Mouse (Mus musculus) MEL (cell line): ENCODE data around the gene Tmem107. TPM values are rescaled to one million over a fixed set of nuclear protein-coding genes. Genes with fewer than 3 reads are reported as not detected.

Experiments
- DNase-seq: peaks from one replicate; pipeline ENCODE4 v3.0.0; 2011; ENCODE audit warnings: low read depth, low spot score
- H3K27ac ChIP-seq: 2 replicates; pipeline ENCODE4 v1.5.1; 2012; ENCODE audit warnings: low read depth, mild to moderate bottlenecking, control low read depth, low read length, moderate library complexity; ENCODE audit not compliant: control insufficient read depth
- H3K27me3 ChIP-seq, 2 experiments: fragments of 150-350 bp in 1 of 2; sonication (generic) in 1 of 2; 2 replicates each; pipeline ENCODE4 v1.6.1; 2012; ENCODE audit warnings: low read length in 2 of 2, mild to moderate bottlenecking in 2 of 2, improper control_type of control experiment in 1 of 2, moderate library complexity in 1 of 2; ENCODE audit not compliant: insufficient read depth in 2 of 2, control insufficient read depth in 1 of 2
- H3K36me3 ChIP-seq, 2 experiments: 2 replicates each; pipeline ENCODE4 v1.6.1; 2012 to 2014; ENCODE audit warnings: low read length in 2 of 2, improper control_type of control experiment in 1 of 2, inconsistent platforms in 1 of 2, mild to moderate bottlenecking in 1 of 2; ENCODE audit not compliant: insufficient read depth in 2 of 2, control insufficient read depth in 1 of 2
- H3K4me1 ChIP-seq, 2 experiments: fragments of 150-350 bp in 1 of 2; sonication (generic) in 1 of 2; 2 replicates each; pipeline ENCODE4 v1.6.1; 2012; ENCODE audit warnings: low read length in 2 of 2, improper control_type of control experiment in 1 of 2, mild to moderate bottlenecking in 1 of 2; ENCODE audit not compliant: insufficient read depth in 2 of 2, control insufficient read depth in 1 of 2
- H3K4me3 ChIP-seq, 2 experiments: fragments of 150-350 bp in 1 of 2; sonication (generic) in 1 of 2; 2 replicates each; pipeline ENCODE4 v1.5.1; 2012; ENCODE audit warnings: low read depth in 2 of 2, low read length in 2 of 2, mild to moderate bottlenecking in 2 of 2, moderate library complexity in 2 of 2, control low read depth in 1 of 2, improper control_type of control experiment in 1 of 2; ENCODE audit not compliant: control insufficient read depth in 1 of 2, insufficient read depth in 1 of 2
- H3K79me2 ChIP-seq: 2 replicates; pipeline ENCODE4 v1.6.1; 2012; ENCODE audit warnings: mild to moderate bottlenecking, low read length, moderate library complexity; ENCODE audit not compliant: control insufficient read depth, poor library complexity, insufficient read depth
- H3K9ac ChIP-seq: 2 replicates; pipeline ENCODE4 v1.6.1; 2012; ENCODE audit warnings: low read depth, mild to moderate bottlenecking, control low read depth, low read length, moderate library complexity; ENCODE audit not compliant: control insufficient read depth, poor library complexity, severe bottlenecking
- H3K9me3 ChIP-seq: fragments of 150-350 bp; sonication (generic); replicated peaks from 2 replicates; pipeline ENCODE4 v1.6.1; 2012; ENCODE audit warnings: mild to moderate bottlenecking, low read length, improper control_type of control experiment, moderate library complexity; ENCODE audit not compliant: insufficient read depth
- CHD1 ChIP-seq: IDR thresholded peaks from 2 replicates; pipeline ENCODE4 v1.6.1; 2012; ENCODE audit warnings: low read depth, mild to moderate bottlenecking, inconsistent platforms, low read length, improper control_type of control experiment
- CHD2 ChIP-seq: IDR thresholded peaks from 2 replicates; pipeline ENCODE4 v1.6.1; 2011; ENCODE audit warnings: low read length, improper control_type of control experiment
- CTCF ChIP-seq, 3 experiments: IDR thresholded peaks in 2 of 3; conservative IDR thresholded peaks in 1 of 3; 2 replicates each; pipeline ENCODE4 v1.5.1; 2011 to 2012; ENCODE audit warnings: low read length in 3 of 3, low read depth in 2 of 3, mild to moderate bottlenecking in 2 of 3, improper control_type of control experiment in 1 of 3, inconsistent platforms in 1 of 3, mixed read lengths in 1 of 3, moderate library complexity in 1 of 3; ENCODE audit not compliant: control insufficient read depth in 1 of 3, insufficient read depth in 1 of 3, poor library complexity in 1 of 3, severe bottlenecking in 1 of 3
- E2F4 ChIP-seq: IDR thresholded peaks from 2 replicates; pipeline ENCODE4 v1.6.1; 2011; ENCODE audit warnings: low read depth, low read length, improper control_type of control experiment, borderline replicate concordance
- EP300 ChIP-seq, 2 experiments: IDR thresholded peaks; 2 replicates each; pipeline ENCODE4 v1.6.1; 2011; ENCODE audit warnings: improper control_type of control experiment in 2 of 2, low read length in 2 of 2, low read depth in 1 of 2, mild to moderate bottlenecking in 1 of 2
- ETS1 ChIP-seq: IDR thresholded peaks from 2 replicates; pipeline ENCODE4 v1.6.1; 2012; ENCODE audit warnings: low read depth, mild to moderate bottlenecking, inconsistent platforms, low read length, improper control_type of control experiment, moderate library complexity
- GABPA ChIP-seq: IDR thresholded peaks from 2 replicates; pipeline ENCODE4 v1.6.1; 2012; ENCODE audit warnings: low read depth, mild to moderate bottlenecking, inconsistent platforms, low read length, improper control_type of control experiment, moderate library complexity
- GATA1 ChIP-seq: IDR thresholded peaks from 2 replicates; pipeline ENCODE4 v1.6.1; 2011; ENCODE audit warnings: low read depth, low read length, improper control_type of control experiment
- HCFC1 ChIP-seq: IDR thresholded peaks from 2 replicates; pipeline ENCODE4 v1.6.1; 2012; ENCODE audit warnings: low read depth, mild to moderate bottlenecking, inconsistent platforms, low read length, improper control_type of control experiment, moderate library complexity
- MXI1 ChIP-seq: IDR thresholded peaks from 2 replicates; pipeline ENCODE4 v1.6.1; 2011; ENCODE audit warnings: mild to moderate bottlenecking, low read depth, low read length, improper control_type of control experiment
- MYC ChIP-seq: IDR thresholded peaks from 2 replicates; pipeline ENCODE4 v1.6.1; 2011; ENCODE audit warnings: low read depth, mild to moderate bottlenecking, low read length, improper control_type of control experiment, moderate library complexity
- NELFE ChIP-seq: IDR thresholded peaks from 2 replicates; pipeline ENCODE4 v1.6.1; 2011; ENCODE audit warnings: low read depth, low read length, improper control_type of control experiment
- NRF1 ChIP-seq: IDR thresholded peaks from 2 replicates; pipeline ENCODE4 v1.6.1; 2014; ENCODE audit warnings: low read depth, mild to moderate bottlenecking, inconsistent platforms, low read length, improper control_type of control experiment, moderate library complexity; ENCODE audit not compliant: poor library complexity, insufficient read depth, severe bottlenecking
- POLR2A ChIP-seq, 2 experiments: IDR thresholded peaks; 2 replicates each; pipeline ENCODE4 v1.6.1; 2011 to 2012; ENCODE audit warnings: low read length in 2 of 2, mild to moderate bottlenecking in 2 of 2, control low read depth in 1 of 2, improper control_type of control experiment in 1 of 2, low read depth in 1 of 2, moderate library complexity in 1 of 2; ENCODE audit not compliant: control insufficient read depth in 1 of 2, insufficient read depth in 1 of 2, poor library complexity in 1 of 2
- POLR2AphosphoS2 ChIP-seq: IDR thresholded peaks from 2 replicates; pipeline ENCODE4 v1.6.1; 2011; ENCODE audit warnings: low read length, improper control_type of control experiment
- POLR2AphosphoS5 ChIP-seq: IDR thresholded peaks from 2 replicates; pipeline ENCODE4 v1.6.1; 2012; ENCODE audit warnings: low read depth, borderline replicate concordance, mild to moderate bottlenecking, inconsistent platforms, low read length, moderate library complexity, mixed read lengths
- TAL1 ChIP-seq: IDR thresholded peaks from 2 replicates; pipeline ENCODE4 v1.6.1; 2012; ENCODE audit warnings: mild to moderate bottlenecking, inconsistent platforms, low read length, moderate library complexity, mixed read lengths
- TBP ChIP-seq: IDR thresholded peaks from 2 replicates; pipeline ENCODE4 v1.8.0; 2011; ENCODE audit warnings: low read depth, low read length, improper control_type of control experiment
- USF1 ChIP-seq: IDR thresholded peaks from 2 replicates; pipeline ENCODE4 v1.6.1; 2014; ENCODE audit warnings: low read depth, mild to moderate bottlenecking, inconsistent platforms, low read length, improper control_type of control experiment, moderate library complexity
- USF2 ChIP-seq, 2 experiments: IDR thresholded peaks; 2 replicates each; pipeline ENCODE4 v1.6.1; 2011 to 2012; ENCODE audit warnings: improper control_type of control experiment in 2 of 2, low read length in 2 of 2, borderline replicate concordance in 1 of 2, inconsistent platforms in 1 of 2, low read depth in 1 of 2, mild to moderate bottlenecking in 1 of 2; ENCODE audit not compliant: insufficient read depth in 1 of 2
- polyA plus RNA-seq, 2 experiments: library from polyadenylated mRNA; stranded (reverse) in 1 of 2; unstranded in 1 of 2; fragments of >175 nt in 1 of 2; fragments of >200 nt in 1 of 2; gene quantifications; 2 replicates each; pipeline versions ENCODE4 v1.2.1 to v1.2.4; 2012; ENCODE audit warnings: low replicate concordance in 2 of 2, low read depth in 1 of 2; ENCODE audit not compliant: insufficient read length in 2 of 2, insufficient read depth in 1 of 2, missing spikeins in 1 of 2
- total RNA-seq: library from RNA; depleted of rRNA; stranded (reverse); fragments of 300-350 nt; gene quantifications from 2 replicates; pipeline ENCODE4 v1.2.3, GENCODE M21; 2012

Tmem107 gene
- total and polyA plus RNA-seq, 3 experiments = 47.0 to 79.5 TPM; not detected in 1

DNA sequence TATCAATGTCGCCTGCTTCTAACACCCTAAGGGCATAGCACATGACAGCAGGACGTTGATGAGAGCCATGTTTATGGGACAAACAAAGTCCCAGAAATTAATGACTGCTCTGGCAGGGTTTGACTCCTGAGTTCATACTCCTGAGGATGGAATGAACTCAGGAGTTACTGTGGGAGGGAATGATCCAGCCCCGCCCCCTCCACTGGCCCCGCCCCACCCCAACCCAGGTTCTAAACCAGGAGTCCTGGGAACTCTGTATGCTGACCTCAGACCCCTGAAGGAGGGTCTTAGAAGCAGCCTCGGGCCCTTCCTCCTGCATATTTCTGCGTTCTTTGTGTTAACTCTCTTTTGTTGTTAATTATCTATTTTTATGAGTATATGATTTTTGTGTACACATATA is 15.0 kb downstream of the Tmem107 start:
- H3K9me3 ChIP-seq = no peaks in the 10 kb centered on the region
- peaks cover 3 to 16% of the 10 kb centered on the region in 2 experiments; a peak in 3 of 4 replicates for H3K4me1 ChIP-seq
- no peak for TF ChIP-seq USF1
- no peak for TF ChIP-seq E2F4
- no peak for TF ChIP-seq MXI1
- no peak for TF ChIP-seq USF2 (IDR thresholded peaks at IDR 0.05; ENCODE audit: borderline replicate concordance in 1 of 2, insufficient read depth in 1 of 2, low read depth in 1 of 2, low read length in 2 of 2)
- TF ChIP-seq ETS1 = no peak
- TF ChIP-seq GATA1 = no peak
- no peak for TF ChIP-seq CHD1
- TF ChIP-seq, all 39 proteins: peak for 0
- Histone ChIP-seq H3K27me3 (no peaks in the 10 kb centered on the region; a peak in 3 of 4 replicates), H3K36me3 (peaks cover 2 to 5% of the 10 kb centered on the region in 2 experiments; a peak in 2 of 4 replicates), H3K27ac (no peak overlapping the region), H3K4me3 (no peak overlapping the region), H3K79me2 (peaks cover 17% of the 10 kb centered on the region), H3K9ac (no peak overlapping the region)
- no peak for DNase-seq

DNA sequence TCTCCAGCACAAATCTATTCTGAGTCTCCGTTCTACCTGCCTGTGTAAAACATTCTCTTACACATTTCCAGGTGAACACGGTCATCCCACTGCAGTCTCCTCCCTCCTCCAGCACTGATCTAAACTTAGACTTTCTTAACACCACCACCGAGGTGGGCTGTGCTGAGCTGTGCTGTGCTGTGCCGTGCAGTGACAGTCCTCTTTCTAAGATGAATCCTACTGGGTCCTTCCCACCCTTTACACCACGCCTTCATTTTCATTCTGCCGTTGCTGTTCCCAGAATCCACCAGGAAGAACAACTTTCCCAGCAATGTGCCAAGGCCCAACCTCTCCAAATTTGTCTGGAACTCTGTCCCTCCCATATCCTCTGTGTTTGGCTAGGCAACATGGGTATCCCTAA is 15.8 kb downstream of the Tmem107 start:
- peaks cover 3 to 16% of the 10 kb centered on the region in 2 experiments; a peak in 3 of 4 replicates for H3K4me1 ChIP-seq
- no peak overlapping the region for H3K9ac ChIP-seq
- H3K36me3 ChIP-seq = peaks cover 4 to 5% of the 10 kb centered on the region in 2 experiments; a peak in 2 of 4 replicates
- no peaks in the 10 kb centered on the region; a peak in 3 of 4 replicates for H3K27me3 ChIP-seq
- no peak overlapping the region for H3K27ac ChIP-seq
- peaks cover 17% of the 10 kb centered on the region for H3K79me2 ChIP-seq
- H3K4me3 ChIP-seq = no peak overlapping the region
- TF ChIP-seq EP300 (IDR thresholded peaks at IDR 0.05; ENCODE audit: low read depth in 1 of 2, low read length in 2 of 2) = no peak
- TF ChIP-seq POLR2AphosphoS5 = no peak
- TF ChIP-seq ETS1 = no peak
- no peak for TF ChIP-seq TBP
- TF ChIP-seq CHD2 = no peak
- no peak for TF ChIP-seq NELFE
- TF ChIP-seq NRF1 = no peak
- TF ChIP-seq POLR2A (IDR thresholded peaks at IDR 0.05; ENCODE audit: control insufficient read depth in 1 of 2, insufficient read depth in 1 of 2, low read depth in 1 of 2, low read length in 2 of 2, poor library complexity in 1 of 2) = no peak
- no peak for TF ChIP-seq HCFC1
- no peak for TF ChIP-seq MYC
- no peak for TF ChIP-seq CTCF (IDR thresholded peaks at IDR 0.05 in 2 of 3, conservative IDR thresholded peaks at IDR 0.05 in 1 of 3; ENCODE audit: control insufficient read depth in 1 of 3, insufficient read depth in 1 of 3, low read depth in 2 of 3, low read length in 3 of 3, poor library complexity in 1 of 3, severe bottlenecking in 1 of 3)
- TF ChIP-seq TAL1 = no peak
- TF ChIP-seq POLR2AphosphoS2 = no peak
- no peak for TF ChIP-seq GABPA
- TF ChIP-seq, all 39 proteins: peak for 0
- no peaks in the 10 kb centered on the region for H3K9me3 ChIP-seq
- no peak for DNase-seq
